Mouse (Mus musculus): Measurements from ENCODE around the gene Lmntd1. TPM values are rescaled to one million over a fixed set of nuclear protein-coding genes. Genes with fewer than 3 reads are reported as not detected.
A peak's percentile ranks its signal among the peaks of the same experiment; 100 is the strongest.

Gene Lmntd1
- total and polyA plus RNA-seq, 3 experiments: 0.21 to 1.2 (median 0.75) TPM

DNA sequence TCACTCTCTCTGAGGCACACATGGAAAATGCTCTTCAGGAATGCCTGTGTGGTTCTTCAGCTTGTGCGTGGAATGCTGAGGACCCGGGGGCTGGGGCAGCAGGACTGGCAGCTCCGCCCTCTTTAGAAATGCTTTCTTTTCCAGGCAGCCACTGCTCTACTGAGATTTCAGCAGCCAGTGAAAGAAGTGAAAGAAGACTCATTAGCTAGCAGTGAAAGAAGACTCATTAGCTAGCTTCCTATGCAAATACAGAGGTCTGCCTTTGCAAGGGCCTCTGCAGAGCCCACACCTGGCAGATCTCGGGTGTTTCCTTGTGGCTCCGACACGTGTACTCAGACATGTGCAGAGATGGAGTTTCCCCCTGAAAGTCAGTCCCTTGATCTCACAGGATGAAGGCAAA, 234.9 kb downstream of the Lmntd1 start:
- DNase-seq: no peak

DNA sequence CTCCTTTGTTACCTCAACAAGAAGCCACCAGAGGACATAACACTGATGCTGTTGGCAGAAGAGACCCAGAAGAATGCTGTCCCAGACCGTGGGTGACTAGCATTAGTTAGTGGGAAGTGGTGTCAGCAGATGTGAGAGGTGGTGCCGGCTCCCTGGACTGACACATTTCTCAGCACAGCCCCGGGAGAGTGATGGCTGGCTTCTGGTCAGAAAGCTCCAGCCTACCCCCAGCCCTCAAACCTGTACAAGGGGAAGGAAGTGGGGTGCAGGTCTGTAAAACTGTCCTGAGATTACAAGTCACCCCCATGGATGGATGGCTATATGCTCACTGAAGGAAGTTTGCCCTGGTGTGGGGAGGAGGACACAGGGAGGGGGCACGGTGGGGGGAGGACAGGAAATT, 235.4 kb downstream of the Lmntd1 start:
- no peak for DNase-seq

DNA sequence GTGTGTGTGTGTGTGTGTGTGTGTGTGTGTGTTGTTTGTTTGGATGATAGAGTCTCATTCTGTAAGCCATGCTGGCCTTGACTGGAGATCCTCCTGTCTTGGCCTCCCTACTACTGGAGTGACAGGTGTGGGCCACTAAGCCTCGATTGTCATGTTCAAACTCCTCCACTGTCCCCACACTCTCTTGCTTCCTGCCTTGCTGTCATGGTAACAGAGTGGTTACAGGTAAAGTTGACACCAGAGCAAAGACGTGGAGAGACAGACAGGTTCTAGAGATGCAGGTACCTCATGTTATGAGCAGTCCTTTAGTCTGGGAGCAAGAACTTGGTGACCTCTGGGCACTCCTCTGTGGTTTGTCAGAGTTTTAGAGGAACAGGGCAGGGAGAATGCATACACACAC, 239.7 kb downstream of the Lmntd1 start:
- no peak for DNase-seq

DNA sequence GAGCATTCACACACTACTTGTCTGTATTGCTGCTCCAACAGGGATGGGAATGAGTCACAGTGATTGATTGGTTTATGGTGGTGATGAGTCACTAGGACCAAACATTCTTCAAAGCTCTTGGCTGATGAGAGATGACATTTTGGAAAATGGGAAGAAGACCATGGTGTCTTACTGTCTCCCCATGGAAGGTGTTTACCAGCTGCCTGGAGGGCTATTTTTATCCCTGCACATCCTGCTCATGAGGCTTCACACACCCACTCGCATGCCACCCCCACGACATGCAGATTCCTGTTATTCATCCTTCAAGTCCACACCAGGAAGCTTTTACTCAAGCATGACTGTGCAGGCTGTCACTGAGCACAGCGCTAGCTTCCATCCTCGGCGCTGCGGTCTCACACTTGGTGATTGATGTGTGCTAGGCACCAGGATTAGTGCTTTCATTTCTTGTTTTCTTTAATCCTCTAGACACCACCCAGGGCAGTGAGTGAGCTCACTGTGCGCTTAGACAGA, 240.4 kb downstream of the Lmntd1 start:
- peak; percentile 66 for DNase-seq

DNA sequence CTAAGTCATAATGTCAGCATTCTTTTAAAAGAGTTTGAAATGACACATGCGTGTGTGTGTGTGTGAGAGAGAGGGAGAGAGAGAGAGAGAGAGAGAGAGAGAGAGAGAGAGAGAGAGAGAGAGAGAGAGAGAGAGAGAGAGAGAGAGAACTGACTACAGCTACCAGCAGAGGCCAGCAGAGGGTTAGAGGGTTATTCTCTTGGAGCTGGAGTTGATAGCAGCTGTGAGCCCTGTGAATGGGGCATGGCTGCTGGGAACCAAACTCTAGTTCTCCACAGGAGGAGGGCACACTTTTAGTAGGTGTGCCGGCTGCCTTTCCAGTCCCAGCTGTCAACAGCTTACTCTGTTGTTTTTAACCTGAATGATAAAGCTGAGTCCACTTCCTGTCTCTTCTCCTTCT, 242.1 kb downstream of the Lmntd1 start:
- no peak for DNase-seq

DNA sequence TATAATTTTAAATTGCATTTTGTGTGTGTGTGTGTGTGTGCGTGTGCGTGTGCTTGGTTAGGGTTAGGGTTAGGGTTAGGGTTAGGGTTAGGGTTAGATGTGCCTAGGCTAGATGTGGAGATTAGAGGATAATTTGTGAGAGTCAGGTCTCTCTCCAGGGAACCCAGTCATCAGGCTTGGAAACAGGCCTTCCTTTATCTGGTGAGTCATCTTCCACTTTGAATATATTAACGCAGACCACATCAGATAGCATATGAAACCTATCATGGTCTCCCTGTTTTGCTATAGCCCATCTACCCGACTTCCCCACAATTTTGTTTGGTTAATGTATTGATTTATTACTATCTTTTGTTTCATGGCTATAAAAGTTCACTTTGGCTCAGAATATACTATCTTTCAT, 242.5 kb downstream of the Lmntd1 start:
- no peak for DNase-seq

DNA sequence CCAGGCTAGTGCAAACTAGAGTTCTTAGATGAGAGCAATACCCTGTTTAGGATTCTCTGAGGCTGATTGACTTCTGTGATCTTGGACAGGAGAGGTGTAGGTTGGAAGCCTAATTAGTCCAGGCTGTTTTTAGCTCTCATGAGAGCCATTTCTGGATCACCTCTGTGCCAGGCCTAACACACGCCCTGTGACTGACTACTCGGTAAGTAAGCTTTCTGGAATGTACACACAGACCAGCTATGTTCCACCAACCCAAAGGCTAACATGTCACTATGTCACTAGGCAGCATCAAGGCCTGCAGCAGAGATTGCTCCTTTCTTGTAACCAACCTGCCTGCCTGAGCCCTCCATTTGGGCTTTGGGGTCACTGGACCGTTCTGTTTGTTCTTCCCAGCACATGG, 243.8 kb downstream of the Lmntd1 start:
- DNase-seq: no peak

DNA sequence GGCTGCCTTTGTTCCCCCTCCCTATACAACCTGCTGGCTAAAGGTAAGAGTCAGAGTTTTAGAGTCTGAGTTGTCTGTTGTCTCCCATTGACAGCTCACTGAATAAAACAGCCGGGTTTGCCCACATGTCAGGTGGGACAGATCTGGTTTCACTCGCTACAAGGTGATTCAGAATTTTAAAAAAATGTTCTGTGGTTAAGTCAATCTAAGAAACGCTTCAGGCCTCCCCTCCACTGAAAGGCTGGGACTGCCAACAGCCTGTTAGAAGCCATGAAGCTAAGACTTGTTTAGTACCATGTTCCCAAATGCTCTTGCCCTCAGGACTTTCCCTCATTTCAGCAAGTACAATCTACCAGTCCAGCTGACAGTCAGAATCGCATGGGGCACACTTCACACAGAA, 244.8 kb downstream of the Lmntd1 start:
- no peak for DNase-seq

DNA sequence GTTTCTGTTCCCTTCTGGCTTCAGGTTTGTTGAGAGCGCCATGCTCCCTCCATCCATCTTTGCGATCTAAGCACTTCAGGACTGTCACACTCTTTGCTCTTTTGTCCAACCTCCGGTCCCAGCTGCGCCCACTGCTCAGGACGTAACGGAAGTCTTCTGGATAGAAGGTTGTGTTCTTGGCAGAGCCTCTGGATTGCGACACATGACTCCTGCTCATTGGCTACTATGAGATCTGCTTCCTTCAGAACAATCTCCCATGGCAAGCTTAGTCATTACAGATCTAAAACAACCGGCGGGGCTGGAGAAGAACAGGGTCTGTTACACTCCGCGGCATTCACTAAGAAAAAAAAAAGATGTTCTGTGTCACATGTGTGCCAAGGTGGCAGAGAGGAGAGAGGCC, 247.6 kb downstream of the Lmntd1 start:
- no peak for DNase-seq

DNA sequence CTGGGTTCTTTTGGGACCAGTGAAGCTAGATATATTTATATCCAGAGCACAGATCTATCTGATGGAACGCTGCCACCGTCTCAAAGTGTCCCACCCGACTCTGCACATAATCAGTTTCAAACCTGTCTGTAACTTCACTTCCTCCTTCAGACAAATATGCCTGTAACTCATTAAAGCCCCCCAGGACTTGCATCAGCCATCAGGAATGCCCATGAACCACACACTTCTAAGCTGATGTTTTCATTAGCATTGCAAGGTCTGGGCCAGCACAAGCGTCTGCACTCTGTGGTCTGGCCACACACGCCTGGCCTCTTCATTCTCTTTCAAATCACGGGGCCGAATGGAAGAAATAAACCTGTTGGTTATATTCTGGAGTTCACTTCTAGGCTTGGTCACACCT, 250.4 kb downstream of the Lmntd1 start:
- no peak for DNase-seq

DNA sequence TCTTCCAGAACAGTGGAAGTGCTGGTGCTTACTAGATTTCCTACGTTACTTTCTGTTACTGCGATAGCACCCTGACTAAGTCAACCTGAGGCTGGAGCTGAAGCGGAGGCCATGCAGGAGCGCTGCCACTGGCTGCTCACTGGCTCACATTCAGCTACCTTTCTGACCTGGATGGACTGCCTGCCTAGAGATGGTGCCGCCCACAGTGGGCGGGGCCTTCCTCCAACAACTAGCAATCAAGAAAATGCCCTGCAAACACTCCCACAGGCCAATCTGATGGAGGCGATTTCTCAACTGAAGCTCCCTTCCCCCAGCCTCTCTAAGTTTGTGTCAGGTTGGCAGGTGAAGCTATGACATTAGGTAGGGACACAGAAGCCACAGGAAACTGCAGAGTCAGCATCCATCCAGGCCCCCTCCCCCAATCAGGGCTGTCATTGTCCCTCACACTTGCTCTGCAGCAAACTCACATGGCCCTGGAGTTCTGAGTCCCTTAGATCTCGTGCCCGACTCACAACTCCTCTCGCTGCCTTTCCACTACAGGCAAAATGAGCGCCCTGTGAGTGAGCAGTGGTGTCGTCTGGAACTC, 252.9 kb downstream of the Lmntd1 start:
- no peak for DNase-seq

DNA sequence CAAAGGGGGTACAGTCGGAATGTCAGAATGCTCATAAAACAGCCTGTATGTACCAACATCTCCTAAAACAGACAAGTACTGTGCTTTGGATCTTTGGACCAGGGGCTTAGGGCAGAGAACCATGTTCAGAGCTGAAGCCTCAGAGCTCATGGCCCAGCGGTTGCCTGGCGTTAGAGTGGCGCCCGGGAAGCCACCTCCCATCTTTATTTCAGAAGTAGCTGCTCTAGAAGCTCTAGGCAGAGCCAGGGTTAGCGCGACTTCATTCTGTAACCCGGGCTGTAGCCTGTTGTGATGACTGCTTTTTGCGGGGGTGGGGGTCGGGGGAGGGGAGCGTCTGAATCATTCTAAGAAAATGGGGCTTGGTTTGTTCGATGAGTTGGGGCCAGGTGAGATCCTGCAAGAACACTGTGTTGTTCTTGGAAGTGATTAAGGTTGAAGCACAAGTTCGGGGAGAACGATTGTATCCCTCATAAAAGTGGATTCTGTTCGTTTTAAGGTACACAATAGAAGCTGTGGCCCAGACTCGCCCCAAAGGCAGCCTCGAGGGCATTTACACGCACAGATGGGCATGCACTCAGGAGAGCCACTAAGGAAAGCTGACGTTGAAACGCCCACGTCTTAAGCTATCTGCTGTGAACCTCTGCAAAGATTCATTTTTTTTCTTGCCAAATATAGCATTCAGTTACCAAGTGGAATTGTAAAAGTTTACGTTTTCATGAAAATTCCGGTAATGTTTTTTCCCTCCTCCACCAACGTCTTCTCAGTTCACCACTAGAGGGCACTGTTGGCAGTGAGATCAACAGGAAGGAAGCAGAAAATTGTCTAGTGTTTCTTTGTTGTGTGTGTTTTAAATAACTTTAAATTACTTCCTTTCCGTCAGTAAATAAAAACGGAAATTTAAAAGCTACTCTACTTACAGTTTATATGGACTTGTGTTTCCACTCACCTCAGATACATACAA, 254.4 kb downstream of the Lmntd1 start:
- peak; percentile 49 for DNase-seq

DNA sequence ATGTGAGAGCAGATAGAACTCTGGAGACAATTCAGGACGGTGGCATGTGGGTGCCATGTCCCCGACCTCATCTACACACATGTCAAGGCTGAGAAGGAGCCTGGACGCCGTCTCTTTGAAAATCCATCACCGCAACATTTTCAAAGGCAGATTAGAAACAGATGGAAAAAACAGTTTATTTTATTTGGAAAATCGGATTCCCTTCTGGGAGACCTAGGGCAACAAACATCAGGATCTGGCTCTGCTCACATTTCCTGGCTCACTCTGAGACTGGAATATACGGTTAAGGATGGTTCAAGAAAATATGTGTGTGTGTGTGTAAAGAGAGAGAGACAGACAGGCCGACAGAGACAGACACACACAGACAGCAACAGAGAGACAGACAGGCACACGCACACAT, 256.1 kb downstream of the Lmntd1 start:
- DNase-seq: no peak

DNA sequence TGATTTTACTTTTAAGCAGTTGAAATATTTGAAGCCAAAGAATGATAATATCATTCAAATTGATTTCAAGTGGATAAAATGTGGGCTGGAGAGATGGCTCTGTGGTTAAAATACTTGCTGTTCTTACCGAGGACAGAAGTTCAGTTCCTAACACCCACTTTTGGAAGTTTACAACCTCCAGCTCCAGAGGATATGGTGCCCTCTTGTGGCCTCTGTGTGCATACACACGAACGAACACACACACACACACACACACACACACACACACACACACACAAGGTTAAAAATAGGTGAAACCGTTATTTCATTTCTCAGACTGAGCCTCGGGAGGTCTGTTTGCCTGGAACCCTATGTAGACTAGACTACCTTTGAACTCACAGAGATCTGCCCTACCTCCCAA, 260.3 kb downstream of the Lmntd1 start:
- no peak for DNase-seq

DNA sequence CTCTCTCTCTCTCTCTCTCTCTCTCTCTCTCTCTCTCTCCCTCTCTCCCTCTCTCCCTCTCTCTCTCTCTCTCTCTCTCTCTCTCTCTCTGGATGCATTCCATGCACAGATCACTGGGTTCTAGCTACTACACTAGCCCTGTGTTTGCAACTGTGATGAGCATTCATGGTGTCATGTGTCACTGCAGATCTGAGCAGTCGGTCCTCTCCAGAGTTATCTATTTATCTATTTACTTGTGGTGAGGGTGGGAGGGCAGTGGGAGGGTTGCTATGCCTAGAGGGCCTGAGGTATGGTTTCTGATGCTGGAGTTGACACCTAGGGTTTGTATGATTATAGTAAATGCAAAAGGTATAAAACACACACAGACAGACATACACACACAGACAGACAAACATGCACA, 261.4 kb downstream of the Lmntd1 start:
- no peak for DNase-seq

DNA sequence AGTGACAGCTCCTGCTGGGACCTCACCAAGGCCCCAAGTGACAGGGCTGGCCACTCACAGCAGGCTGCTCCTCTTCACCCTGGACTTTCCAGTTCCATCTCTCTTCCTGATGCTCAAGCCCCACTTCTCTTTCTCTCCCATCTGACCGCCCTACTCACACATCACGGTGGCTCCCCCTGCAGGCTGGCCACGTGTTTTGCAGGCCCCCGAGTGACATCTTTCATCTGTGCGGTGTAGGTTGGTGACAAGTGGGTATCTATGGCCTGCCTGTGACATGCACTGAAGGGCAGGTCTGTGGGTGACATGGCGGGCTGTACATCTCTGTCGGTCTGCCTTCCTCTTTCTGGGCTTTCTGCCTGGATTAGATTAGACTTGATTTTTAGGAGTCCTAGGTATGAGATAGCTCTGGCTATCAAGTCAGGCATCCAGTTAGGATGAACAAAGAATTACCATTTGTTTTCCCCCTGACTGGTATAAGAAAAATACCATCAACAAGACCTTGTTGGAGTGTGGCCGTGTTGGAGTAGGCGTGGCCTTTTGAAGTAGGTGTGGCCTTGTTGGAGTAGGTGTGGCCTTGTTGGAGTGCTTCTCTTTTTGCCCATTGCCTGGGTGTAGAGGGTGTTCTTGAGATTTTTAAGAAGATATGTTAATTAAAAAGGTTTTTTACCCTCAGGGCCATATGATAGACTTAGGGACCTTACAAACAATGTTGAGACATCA, 265.8 kb downstream of the Lmntd1 start:
- DNase-seq: no peak

DNA sequence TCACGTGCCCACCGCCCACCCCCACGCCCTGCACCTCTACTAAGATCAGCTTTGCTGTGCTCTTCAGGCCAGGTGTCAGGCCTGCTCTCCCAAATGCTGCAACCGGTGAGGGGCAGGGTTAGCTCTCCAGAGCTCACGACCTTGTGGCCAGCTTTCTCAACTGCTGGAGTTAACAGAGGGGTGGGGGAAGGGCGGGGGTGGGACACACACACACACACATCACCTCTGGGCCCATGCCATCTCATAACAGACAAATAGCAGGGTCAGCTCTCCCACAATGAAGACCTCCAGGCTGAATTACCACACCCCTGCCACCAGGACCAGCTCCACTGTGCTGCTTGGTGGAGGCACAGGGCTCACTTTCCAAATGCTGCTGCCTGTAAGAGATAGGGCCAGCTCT, 266.5 kb downstream of the Lmntd1 start:
- DNase-seq: no peak

DNA sequence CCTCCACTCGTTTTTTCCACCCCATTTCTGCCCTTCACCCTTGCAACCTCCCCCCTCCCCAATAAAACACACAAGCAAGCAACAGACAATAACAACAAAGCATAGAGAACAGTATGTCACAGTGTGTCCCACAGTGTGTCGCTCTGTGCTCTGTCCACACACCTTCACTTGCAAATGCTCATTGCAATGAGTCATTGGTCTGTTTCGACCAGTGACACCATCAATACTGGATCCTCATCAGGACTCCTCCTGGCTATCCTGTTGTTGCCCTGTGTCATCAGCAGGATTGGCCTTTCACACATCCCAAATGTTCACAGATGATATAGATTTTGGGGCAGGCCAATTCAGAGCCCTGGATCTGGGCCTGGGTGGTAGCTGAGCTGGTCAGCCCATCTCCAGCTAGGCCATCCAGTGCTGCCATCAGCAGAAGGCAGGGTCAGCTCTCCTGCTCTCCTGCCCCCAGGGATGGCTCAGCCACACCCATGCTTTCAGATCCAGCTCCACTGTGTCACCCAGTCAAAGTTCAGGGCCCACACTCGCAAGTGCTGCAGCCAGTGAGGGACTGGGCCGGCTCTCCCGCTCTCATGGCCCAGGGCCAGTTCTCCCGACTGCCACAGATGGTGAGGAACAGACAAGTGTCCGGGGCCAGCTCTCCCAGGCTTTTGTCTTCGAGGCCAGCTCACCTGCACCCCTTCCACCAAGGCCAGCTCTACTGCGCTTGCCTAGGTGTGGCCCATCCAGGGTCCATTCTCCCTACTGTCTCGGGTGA, 267.1 kb downstream of the Lmntd1 start:
- DNase-seq: peak; percentile 68

DNA sequence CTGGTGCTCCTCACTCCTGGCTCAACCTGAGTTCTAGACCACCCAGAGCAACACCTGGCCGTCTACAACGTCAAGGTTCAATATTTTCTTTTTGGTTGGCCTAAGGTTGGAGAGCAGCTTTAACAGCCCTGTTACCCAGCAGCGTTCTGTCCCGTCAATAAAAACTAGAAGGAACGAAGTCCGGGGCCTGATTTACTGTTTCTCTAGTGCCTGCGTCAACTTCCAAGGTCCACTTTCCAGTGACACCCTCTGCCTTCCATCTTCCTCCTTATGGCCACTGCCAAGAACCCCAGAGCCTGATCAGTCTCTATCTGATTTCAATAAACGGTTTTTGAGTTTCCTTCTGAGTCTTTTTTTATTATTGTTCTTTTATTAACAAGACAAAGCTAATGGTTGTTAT, 267.8 kb downstream of the Lmntd1 start:
- no peak for DNase-seq

DNA sequence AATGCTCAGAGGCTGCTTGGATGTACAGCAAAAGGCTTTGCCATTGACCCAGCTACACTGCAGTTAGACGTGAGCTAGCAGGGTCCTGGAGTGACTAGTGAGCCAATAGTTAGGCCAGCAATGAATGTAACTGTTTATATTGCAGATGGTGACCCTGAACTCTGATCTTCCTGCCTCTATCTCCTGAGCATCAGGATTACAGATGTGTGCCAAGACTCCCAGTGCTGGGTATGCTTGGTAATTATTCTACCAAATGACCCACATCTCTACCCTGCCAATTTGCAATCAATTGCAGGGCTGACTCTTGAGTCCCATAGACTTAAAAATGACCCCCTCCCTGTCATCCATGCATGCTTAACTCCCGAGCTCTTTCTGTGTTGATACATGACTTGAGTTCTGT, 269.4 kb downstream of the Lmntd1 start:
- no peak for DNase-seq

DNA sequence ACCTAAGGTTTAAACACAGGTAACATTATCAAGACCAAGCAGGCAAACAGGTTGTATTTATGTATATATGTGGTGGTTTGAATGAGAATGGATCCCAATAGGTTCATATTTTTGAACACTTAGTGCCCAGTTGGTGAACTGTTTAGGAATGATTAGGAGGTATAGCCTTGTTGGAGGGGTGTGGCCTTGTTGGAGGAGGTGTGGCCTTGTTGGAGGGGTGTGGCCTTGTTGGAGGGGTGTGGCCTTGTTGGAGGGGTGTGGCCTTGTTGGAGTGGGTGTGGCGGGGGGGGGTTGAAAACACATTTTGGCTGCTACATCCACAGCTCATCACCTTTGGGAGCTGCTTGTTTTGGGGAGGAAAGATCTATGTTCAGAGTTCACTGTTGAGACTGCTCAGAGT, 270.7 kb downstream of the Lmntd1 start:
- no peak for DNase-seq

DNA sequence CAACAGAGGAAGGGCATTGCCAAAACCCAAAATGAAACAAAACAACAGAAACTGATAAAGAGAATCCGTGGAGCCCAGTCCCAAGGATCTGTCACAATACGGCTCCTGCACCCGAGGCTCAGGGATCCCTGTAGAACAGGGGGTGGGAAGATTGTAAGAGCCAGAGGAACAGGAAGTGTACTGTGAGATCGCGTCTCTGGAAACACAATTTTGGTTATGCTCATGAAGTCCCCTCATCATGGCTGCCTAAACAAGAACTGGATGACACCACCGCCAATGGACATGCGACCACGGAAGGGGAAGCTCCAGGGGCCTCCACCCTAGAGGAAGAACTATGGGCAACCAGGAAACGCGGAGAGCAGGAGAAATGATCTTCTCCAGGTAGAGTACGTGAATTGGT, 271.3 kb downstream of the Lmntd1 start:
- no peak for DNase-seq
